Mouse (Mus musculus) macrophage (primary cell): ENCODE results near the gene Mmp10. TPM values are rescaled to one million over a fixed set of nuclear protein-coding genes. Genes with fewer than 3 reads are reported as not detected.
A peak's percentile ranks its signal among the peaks of the same experiment; 100 is the strongest.

ENCODE experiments used
- H3K27ac ChIP-seq: fragments of 350-480 bp; formaldehyde crosslinking; 2 replicates; pipeline ENCODE4 v1.9.0; 2021
- H3K36me3 ChIP-seq: fragments of 350-480 bp; formaldehyde crosslinking; 2 replicates; pipeline ENCODE4 v1.9.0; 2021; ENCODE audit errors: inconsistent target
- H3K4me3 ChIP-seq: fragments of 350-480 bp; formaldehyde crosslinking; 2 replicates; pipeline ENCODE4 v1.9.0; 2021; ENCODE audit errors: inconsistent target
- H3K79me2 ChIP-seq: fragments of 350-480 bp; formaldehyde crosslinking; 2 replicates; pipeline ENCODE4 v1.9.0; 2021; ENCODE audit errors: inconsistent target
- WGBS: methylation state at CpG from one replicate; pipeline ENCODE4 v1.1.7; 2026; ENCODE audit warnings: inconsistent platforms; ENCODE audit not compliant: missing documents; 5-methylcytosine and 5-hydroxymethylcytosine counted together
- polyA plus RNA-seq: library from polyadenylated mRNA; stranded (reverse); fragments of 250-400 nt; gene quantifications from 3 replicates; pipeline ENCODE4 v1.2.4, GENCODE M21; 2018; ENCODE audit warnings: inconsistent platforms

Gene Mmp10
- polyA plus RNA-seq, 1 experiment from 2014 or later = 0.75 TPM

GRCm38 (mm10) chr9:7553536-7553935 lies 51.4 kb downstream of the Mmp10 start:
- 0 out of 2 replicates have a peak overlapping the region, but pooled peaks have one; percentile 10 for H3K27ac ChIP-seq
- H3K79me2 ChIP-seq = no peaks in the 10 kb centered on the region; the same call in 1 of the 2 replicates
- H3K36me3 ChIP-seq = no peaks in the 10 kb centered on the region
- no peak overlapping the region for H3K4me3 ChIP-seq
- WGBS = 65% methylated on average over 3 of the region's 3 CpGs

GRCm38 (mm10) chr9:7554382-7554781 lies 52.2 kb downstream of the Mmp10 start:
- 23% methylated on average over 3 of the region's 3 CpGs for WGBS
- Histone ChIP-seq H3K79me2 (no peaks in the 10 kb centered on the region; the same call in 1 of the 2 replicates), H3K4me3 (no peak overlapping the region), H3K36me3 (no peaks in the 10 kb centered on the region), H3K27ac (peak overlapping the region; percentile 10; the same call in 1 of the 2 replicates)

GRCm38 (mm10) chr9:7558221-7559017 lies 56.3 kb downstream of the Mmp10 start, which contains the start of gene Mmp8:
Gene Mmp8 (plus strand): TSS chr9:7558456.
- no peak within 1 kb of the TSS for H3K4me3 ChIP-seq
- peak within 1 kb of the TSS; percentile 17 for H3K27ac ChIP-seq
- no peaks in the 10 kb centered on the region; the same call in 1 of the 2 replicates for H3K79me2 ChIP-seq
- WGBS = 36% methylated on average over 8 of the region's 8 CpGs
- H3K36me3 ChIP-seq = no peaks in the 10 kb centered on the region

Other genes starting within 250 kb of the Mmp10 start
- gene Mmp13, start 229.8 kb upstream of the Mmp10 start, polyA plus RNA-seq = 7.8 to 34.8 TPM (median 14.0 TPM) in 3 replicates
- gene Mmp12, start 158.0 kb upstream of the Mmp10 start, polyA plus RNA-seq = 54.9 to 462 TPM (median 339 TPM) in 3 replicates
- gene Mmp1b, start 114.3 kb upstream of the Mmp10 start, polyA plus RNA-seq = not detected in 3 replicates
- not detected in 3 replicates for gene Mmp3, start 56.5 kb upstream of the Mmp10 start, polyA plus RNA-seq
- 18.4 to 37.2 TPM (median 33.4 TPM) in 3 replicates for gene Mmp8, start 56.1 kb downstream of the Mmp10 start, polyA plus RNA-seq
- gene Mmp27, start 69.0 kb downstream of the Mmp10 start, polyA plus RNA-seq = 61.4 to 88.0 TPM (median 78.8 TPM) in 3 replicates
- gene Mmp20, start 125.9 kb downstream of the Mmp10 start, polyA plus RNA-seq = not detected in 3 replicates
- not detected in 3 replicates for gene Mmp7, start 189.7 kb downstream of the Mmp10 start, polyA plus RNA-seq